Mouse (Mus musculus) mouse embryonic stem cell (cell line): ENCODE data around the gene Gm14399.
"Not testable (repeated sequence)": the region's sequence is repeated elsewhere in the genome, so short reads cannot be mapped to it uniquely, and the experiment has no call there.

Experiments used
- in situ Hi-C, 2 experiments: fragments of 300-500 bp; cut with MboI; formaldehyde crosslinking; loops; 1 replicate in 1 of 2; 3 replicates in 1 of 2; pipeline ENCODE4 v1.14.3; 2019 to 2020; ENCODE audit warnings: low sequenced_read_pairs in 2 of 2, low pct_unique_long_range_greater_than_20kb in 1 of 2, mixed read lengths in 1 of 2; ENCODE audit not compliant: unreplicated experiment in 1 of 2

Gm14399 gene

GRCm38 (mm10) chr2:175141993-175142295, at the start of gene Gm14399:
Gene Gm14399, minus strand, starts transcription at chr2:175142012.
- in situ Hi-C loops = not testable (repeated sequence)

- in situ Hi-C loops = not testable (repeated sequence)
Measured at GRCm38 (mm10) chr2:175179008-175179407, 37.2 kb upstream of the Gm14399 start.

DNA sequence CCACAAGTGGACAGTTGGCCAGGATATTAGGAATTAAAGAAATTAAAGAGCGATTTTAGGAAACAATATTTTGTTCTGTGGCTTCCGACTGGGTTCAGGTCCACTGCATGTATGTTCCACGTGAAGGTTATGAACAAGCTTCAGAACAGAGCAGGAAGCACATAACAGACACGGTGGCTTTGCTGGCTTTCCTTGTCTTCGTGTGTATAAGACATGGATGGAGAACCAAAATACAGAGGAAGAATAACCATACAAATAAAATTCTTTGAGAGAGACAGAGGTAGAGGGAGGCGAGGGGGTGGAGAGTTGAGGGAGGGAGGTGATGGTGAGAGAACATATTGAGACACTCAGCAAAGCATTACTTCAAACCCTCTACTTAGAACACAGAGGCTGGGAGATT, 34.5 kb upstream of the Gm14399 start:
- in situ Hi-C loops = no loop called here

DNA sequence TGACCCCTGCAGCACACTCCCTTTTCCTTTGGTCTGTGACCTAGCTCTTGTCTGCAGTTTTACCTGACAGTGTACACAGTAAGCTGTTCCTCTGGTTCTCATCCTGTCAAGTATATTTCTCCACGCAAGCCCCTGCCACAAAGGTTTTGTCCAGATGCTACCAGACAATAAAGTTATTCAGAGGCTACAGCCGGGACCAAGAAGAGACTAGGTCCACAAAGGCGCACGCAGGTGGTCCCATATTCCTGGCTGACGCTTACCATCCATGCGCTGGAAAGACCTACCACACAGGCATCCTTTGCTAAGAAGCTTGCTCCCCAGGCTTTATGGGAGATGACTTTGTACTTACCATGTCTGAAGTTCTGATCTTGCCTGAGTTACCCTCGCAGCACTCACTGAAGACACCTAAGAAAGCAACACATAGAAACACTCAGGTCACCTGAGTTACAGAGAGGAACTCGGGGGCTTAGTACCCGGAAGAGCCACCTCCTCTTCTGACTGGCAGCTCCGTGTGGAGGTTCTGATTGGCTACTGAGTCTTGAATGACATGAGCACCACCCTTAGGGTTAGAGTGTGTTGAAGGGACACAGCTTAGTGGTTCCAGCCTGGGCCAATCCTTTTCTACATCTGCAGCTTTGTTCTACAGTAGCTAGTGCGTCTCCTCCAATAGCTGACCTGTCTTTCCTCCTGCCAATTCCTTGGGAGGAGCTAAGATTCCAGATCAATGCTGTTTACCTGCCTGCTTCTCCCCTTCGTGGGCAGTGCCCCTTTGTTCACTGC, 33.8 kb upstream of the Gm14399 start, which contains the start of gene Gm14443:
TSS of gene Gm14443 (minus strand) at position 471 of the 780 bp plus-strand sequence.
- in situ Hi-C loops = not testable (repeated sequence)

DNA sequence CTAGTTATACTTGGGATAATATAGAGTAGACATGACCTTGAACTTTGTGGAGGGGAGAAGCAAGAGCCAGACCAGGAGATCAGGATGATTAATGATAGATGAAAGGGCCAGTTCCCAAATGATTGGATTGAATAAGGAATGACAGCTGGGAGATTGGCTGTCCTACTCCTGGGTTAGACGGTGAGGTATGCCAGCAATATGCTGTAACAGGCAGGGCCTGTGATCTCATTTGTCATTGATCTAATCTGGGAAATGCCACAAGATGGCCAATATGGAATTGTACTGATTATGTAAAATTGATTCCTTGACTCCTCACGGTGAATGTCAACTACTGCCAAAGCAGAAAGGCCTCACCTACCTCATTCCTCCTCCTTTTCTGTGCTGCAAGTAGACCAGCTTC, 32.2 kb upstream of the Gm14399 start:
- in situ Hi-C loops = not testable (repeated sequence)

GRCm38 (mm10) chr2:175172906-175173595, 31.2 kb upstream of the Gm14399 start:
- in situ Hi-C loops = not testable (repeated sequence)

GRCm38 (mm10) chr2:175172123-175172522, 30.3 kb upstream of the Gm14399 start:
- in situ Hi-C loops = no loop called here

- in situ Hi-C loops = not testable (repeated sequence)
Measured at GRCm38 (mm10) chr2:175166870-175167269, 25.1 kb upstream of the Gm14399 start.

GRCm38 (mm10) chr2:175165110-175165509, 23.3 kb upstream of the Gm14399 start:
- in situ Hi-C loops = not testable (repeated sequence)

DNA sequence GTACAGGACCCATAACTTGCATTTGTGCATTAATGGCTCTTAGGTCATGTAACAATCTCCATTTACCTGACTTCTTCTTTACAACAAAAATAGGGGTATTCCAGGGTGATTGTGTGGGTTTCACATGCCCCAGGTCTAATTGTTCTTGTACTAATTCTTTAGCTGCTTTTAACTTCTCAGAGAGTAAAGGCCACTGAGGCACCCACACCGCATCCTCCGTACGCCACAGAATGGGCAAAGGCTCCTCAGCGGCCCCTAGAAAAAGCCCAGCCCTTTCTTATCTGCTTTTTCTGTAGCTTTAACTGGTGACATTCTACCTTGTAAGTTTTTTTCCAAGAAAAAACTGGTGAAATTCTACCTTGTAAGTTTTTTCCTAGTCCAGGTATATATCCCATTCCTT, 19.6 kb upstream of the Gm14399 start:
- in situ Hi-C loops = not testable (repeated sequence)

- in situ Hi-C loops = no loop called here
Measured at GRCm38 (mm10) chr2:175158642-175159041, 16.8 kb upstream of the Gm14399 start.

- in situ Hi-C loops = no loop called here
Measured at GRCm38 (mm10) chr2:175156696-175157095, 14.9 kb upstream of the Gm14399 start.

DNA sequence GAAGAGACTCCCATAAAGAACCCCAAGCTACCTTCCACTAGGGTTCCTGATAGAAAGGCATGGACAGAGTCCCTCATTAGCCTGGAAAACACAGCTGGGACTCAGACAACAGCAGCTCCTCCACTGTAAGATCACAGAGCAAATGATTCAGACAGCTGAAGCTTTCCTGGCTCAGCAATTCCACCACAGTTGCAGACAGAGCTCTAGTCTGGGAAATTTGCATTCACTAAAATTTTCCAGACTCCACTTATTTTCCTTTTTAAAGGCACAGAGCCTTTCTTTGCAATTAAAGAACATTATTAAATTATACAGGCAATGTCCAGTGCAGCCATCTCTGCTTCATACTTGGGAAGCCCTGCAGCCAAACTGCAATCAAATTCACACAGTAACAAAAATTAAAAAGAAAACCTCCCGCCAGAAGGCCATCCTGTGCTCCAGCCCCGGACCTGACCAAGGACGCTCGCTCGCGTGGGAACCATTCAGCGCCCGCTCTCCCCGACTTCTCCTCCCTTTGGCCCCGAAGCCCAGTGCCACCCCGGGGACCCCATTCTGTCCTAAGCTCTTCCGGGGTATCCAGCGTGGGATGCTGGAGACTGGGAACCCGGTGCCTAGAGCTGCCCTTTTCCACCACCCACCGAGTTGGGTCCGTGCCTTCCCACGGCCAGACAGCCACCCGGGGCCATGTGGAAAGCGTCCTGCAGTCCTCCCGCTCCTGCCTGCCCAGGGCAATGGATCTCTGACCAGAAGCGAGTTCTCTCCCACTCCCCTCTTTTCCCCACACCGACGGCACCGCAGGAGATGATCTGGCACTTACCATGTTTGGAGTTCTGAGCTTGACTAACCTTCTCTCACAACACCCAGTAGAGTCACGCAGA, 457 bp downstream of the Gm14399 start:
- in situ Hi-C loops = not testable (repeated sequence)

DNA sequence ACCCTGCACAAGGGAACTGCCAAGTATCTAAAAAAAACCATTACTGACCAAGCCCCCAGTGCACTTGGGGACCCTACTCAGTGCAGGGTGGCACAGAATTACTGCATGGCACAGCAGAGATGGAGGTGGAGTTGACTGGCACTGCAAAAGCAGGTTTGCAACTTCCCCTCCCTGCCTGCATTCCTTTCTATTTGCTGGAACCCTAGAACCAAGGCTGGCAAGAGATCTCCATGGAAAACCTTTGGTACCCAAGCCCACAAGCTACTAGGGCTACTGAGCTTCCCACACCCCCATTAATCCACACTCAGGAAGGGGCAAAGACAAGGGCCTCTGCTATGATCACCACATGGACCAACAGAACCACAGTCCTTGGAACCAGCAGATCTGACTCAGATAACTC, 1.2 kb downstream of the Gm14399 start:
- in situ Hi-C loops = not testable (repeated sequence)
